Mouse (Mus musculus): Measurements from ENCODE around the gene Cotl1. TPM values are rescaled to one million over a fixed set of nuclear protein-coding genes. Genes with fewer than 3 reads are reported as not detected.

The Cotl1 gene
- polyA plus RNA-seq (2014; fragmentation: Illumina TruSeq; extraction: RNeasy Lipid Tissue Mini Kit (QIAGEN cat#74804); ENCODE audit: low read depth, low replicate concordance) = 57.5 TPM

GRCm38 (mm10) chr8:119840275-119840808 lies at the start of gene Cotl1:
TSS of gene Cotl1 (minus strand) at chr8:119840544.

GRCm38 (mm10) chr8:119861706-119862389 lies 21.5 kb upstream of the Cotl1 start, which contains the start of gene Klhl36:
TSS of gene Klhl36 (plus strand) at chr8:119862266.

GRCm38 (mm10) chr8:119778263-119778662 lies 62.1 kb downstream of the Cotl1 start, which contains the start of gene Tldc1:
TSS of gene Tldc1 (minus strand) at chr8:119778416.

Other genes starting within 250 kb of the Cotl1 start
- 6.7 TPM for gene Taf1c, start 235.3 kb downstream of the Cotl1 start, polyA plus RNA-seq (2014; fragmentation: Illumina TruSeq; extraction: RNeasy Lipid Tissue Mini Kit (QIAGEN cat#74804); ENCODE audit: low read depth, low replicate concordance)
- gene Adad2, start 227.8 kb downstream of the Cotl1 start, polyA plus RNA-seq (2014; fragmentation: Illumina TruSeq; extraction: RNeasy Lipid Tissue Mini Kit (QIAGEN cat#74804); ENCODE audit: low read depth, low replicate concordance) = 0.41 TPM
- 3.2 TPM for gene Kcng4, start 204.9 kb downstream of the Cotl1 start, polyA plus RNA-seq (2014; fragmentation: Illumina TruSeq; extraction: RNeasy Lipid Tissue Mini Kit (QIAGEN cat#74804); ENCODE audit: low read depth, low replicate concordance)
- gene Wfdc1, start 174.2 kb downstream of the Cotl1 start, polyA plus RNA-seq (2014; fragmentation: Illumina TruSeq; extraction: RNeasy Lipid Tissue Mini Kit (QIAGEN cat#74804); ENCODE audit: low read depth, low replicate concordance) = 26.7 TPM
- 0.38 TPM for gene Atp2c2, start 140.5 kb downstream of the Cotl1 start, polyA plus RNA-seq (2014; fragmentation: Illumina TruSeq; extraction: RNeasy Lipid Tissue Mini Kit (QIAGEN cat#74804); ENCODE audit: low read depth, low replicate concordance)
- 10.6 TPM for gene Tldc1, start 62.1 kb downstream of the Cotl1 start, polyA plus RNA-seq (2014; fragmentation: Illumina TruSeq; extraction: RNeasy Lipid Tissue Mini Kit (QIAGEN cat#74804); ENCODE audit: low read depth, low replicate concordance)
- 8.4 TPM for gene Klhl36, start 21.7 kb upstream of the Cotl1 start, polyA plus RNA-seq (2014; fragmentation: Illumina TruSeq; extraction: RNeasy Lipid Tissue Mini Kit (QIAGEN cat#74804); ENCODE audit: low read depth, low replicate concordance)
- 57.4 TPM for gene Usp10, start 69.8 kb upstream of the Cotl1 start, polyA plus RNA-seq (2014; fragmentation: Illumina TruSeq; extraction: RNeasy Lipid Tissue Mini Kit (QIAGEN cat#74804); ENCODE audit: low read depth, low replicate concordance)
- 37.3 TPM for gene Gm20388, start 70.3 kb upstream of the Cotl1 start, polyA plus RNA-seq (2014; fragmentation: Illumina TruSeq; extraction: RNeasy Lipid Tissue Mini Kit (QIAGEN cat#74804); ENCODE audit: low read depth, low replicate concordance)
- gene Crispld2, start 151.9 kb upstream of the Cotl1 start, polyA plus RNA-seq (2014; fragmentation: Illumina TruSeq; extraction: RNeasy Lipid Tissue Mini Kit (QIAGEN cat#74804); ENCODE audit: low read depth, low replicate concordance) = 46.3 TPM

Measured in adipose tissue, adult 10 weeks (tissue).